Mouse (Mus musculus): ENCODE data around the gene Clic6. TPM values are rescaled to one million over a fixed set of nuclear protein-coding genes. Genes with fewer than 3 reads are reported as not detected.

Clic6 gene
- polyA plus RNA-seq, 1 experiment from 2014 or later: 1.5 TPM

GRCm38 (mm10) chr16:92523351-92523750, 37.8 kb downstream of the Clic6 start:
- no peak for ATAC-seq (replicated peaks; ENCODE audit: low FRiP score)

GRCm38 (mm10) chr16:92524651-92525050, 39.1 kb downstream of the Clic6 start:
- ATAC-seq (replicated peaks; ENCODE audit: low FRiP score): no peak
- no peaks in the 10 kb centered on the region for H3K9me3 ChIP-seq (ENCODE audit: control insufficient read depth, low read length)
- DNase-seq (ENCODE audit: low spot score): no peak
- H3K36me3 ChIP-seq (ENCODE audit: control insufficient read depth, insufficient read depth, low read length): no peaks in the 10 kb centered on the region
- 69% methylated on average over 8 of the region's 8 CpGs for WGBS
- H3K27ac ChIP-seq (ENCODE audit: low read depth, low read length): no peak overlapping the region
- H3K4me3 ChIP-seq (ENCODE audit: low read depth, low read length): no peak overlapping the region
- no peaks in the 10 kb centered on the region for H3K4me1 ChIP-seq (replicated peaks; ENCODE audit: control insufficient read depth, insufficient read depth, low read length)
- H3K27me3 ChIP-seq (replicated peaks; ENCODE audit: control insufficient read depth, insufficient read depth, low read length): no peaks in the 10 kb centered on the region
- H3K4me2 ChIP-seq: no peak overlapping the region
- no peak overlapping the region for H3K9ac ChIP-seq (ENCODE audit: low read depth, low read length)

More at GRCm38 (mm10) chr16:92523351-92523750, 37.8 kb downstream of the Clic6 start:
- Histone ChIP-seq H3K9me3 (ENCODE audit: control insufficient read depth, low read length) (no peaks in the 10 kb centered on the region), H3K4me2 (no peak overlapping the region), H3K4me3 (ENCODE audit: low read depth, low read length) (no peak overlapping the region), H3K27me3 (replicated peaks; ENCODE audit: control insufficient read depth, insufficient read depth, low read length) (no peaks in the 10 kb centered on the region), H3K36me3 (ENCODE audit: control insufficient read depth, insufficient read depth, low read length) (no peaks in the 10 kb centered on the region), H3K27ac (ENCODE audit: low read depth, low read length) (no peak overlapping the region), H3K4me1 (replicated peaks; ENCODE audit: control insufficient read depth, insufficient read depth, low read length) (no peaks in the 10 kb centered on the region; the same call in 1 of the 2 replicates), H3K9ac (ENCODE audit: low read depth, low read length) (no peak overlapping the region)
- WGBS: 82% methylated on average over 8 of the region's 8 CpGs
- DNase-seq (ENCODE audit: low spot score): no peak

- no peaks in the 10 kb centered on the region for H3K27me3 ChIP-seq (replicated peaks; ENCODE audit: control insufficient read depth, insufficient read depth, low read length)
- no peak overlapping the region for H3K4me3 ChIP-seq (ENCODE audit: low read depth, low read length)
- no peaks in the 10 kb centered on the region for H3K4me1 ChIP-seq (replicated peaks; ENCODE audit: control insufficient read depth, insufficient read depth, low read length)
- DNase-seq (ENCODE audit: low spot score): no peak
- H3K9ac ChIP-seq (ENCODE audit: low read depth, low read length): no peak overlapping the region
- no peaks in the 10 kb centered on the region for H3K36me3 ChIP-seq (ENCODE audit: control insufficient read depth, insufficient read depth, low read length)
- H3K27ac ChIP-seq (ENCODE audit: low read depth, low read length): no peak overlapping the region
- no peak for ATAC-seq (replicated peaks; ENCODE audit: low FRiP score)
- no peak overlapping the region for H3K4me2 ChIP-seq
- H3K9me3 ChIP-seq (ENCODE audit: control insufficient read depth, low read length): no peaks in the 10 kb centered on the region; the same call in 1 of the 2 replicates
- WGBS: 86% methylated on average over 10 of the region's 10 CpGs
Measured at GRCm38 (mm10) chr16:92525919-92526318, 40.4 kb downstream of the Clic6 start.

GRCm38 (mm10) chr16:92535258-92535657, 49.7 kb downstream of the Clic6 start:
- WGBS: 55% methylated on average over 2 of the region's 2 CpGs
- Histone ChIP-seq H3K4me1 (replicated peaks; ENCODE audit: control insufficient read depth, insufficient read depth, low read length) (no peaks in the 10 kb centered on the region), H3K27me3 (replicated peaks; ENCODE audit: control insufficient read depth, insufficient read depth, low read length) (no peaks in the 10 kb centered on the region), H3K36me3 (ENCODE audit: control insufficient read depth, insufficient read depth, low read length) (no peaks in the 10 kb centered on the region), H3K9me3 (ENCODE audit: control insufficient read depth, low read length) (no peaks in the 10 kb centered on the region; the same call in 1 of the 2 replicates), H3K27ac (ENCODE audit: low read depth, low read length) (no peak overlapping the region), H3K9ac (ENCODE audit: low read depth, low read length) (no peak overlapping the region), H3K4me3 (ENCODE audit: low read depth, low read length) (no peak overlapping the region), H3K4me2 (no peak overlapping the region)
- ATAC-seq (replicated peaks; ENCODE audit: low FRiP score): no peak
- DNase-seq (ENCODE audit: low spot score): no peak

- ATAC-seq (replicated peaks; ENCODE audit: low FRiP score): no peak
- Histone ChIP-seq H3K9ac (ENCODE audit: low read depth, low read length) (no peak overlapping the region), H3K36me3 (ENCODE audit: control insufficient read depth, insufficient read depth, low read length) (no peaks in the 10 kb centered on the region), H3K27ac (ENCODE audit: low read depth, low read length) (no peak overlapping the region), H3K4me1 (replicated peaks; ENCODE audit: control insufficient read depth, insufficient read depth, low read length) (no peaks in the 10 kb centered on the region), H3K27me3 (replicated peaks; ENCODE audit: control insufficient read depth, insufficient read depth, low read length) (no peaks in the 10 kb centered on the region), H3K4me2 (no peak overlapping the region), H3K4me3 (ENCODE audit: low read depth, low read length) (no peak overlapping the region), H3K9me3 (ENCODE audit: control insufficient read depth, low read length) (no peaks in the 10 kb centered on the region)
- no peak for DNase-seq (ENCODE audit: low spot score)
- 83% methylated on average over 6 of the region's 6 CpGs for WGBS
Measured at GRCm38 (mm10) chr16:92538356-92538755, 52.8 kb downstream of the Clic6 start.

GRCm38 (mm10) chr16:92544264-92544663, 58.7 kb downstream of the Clic6 start:
- H3K27me3 ChIP-seq (replicated peaks; ENCODE audit: control insufficient read depth, insufficient read depth, low read length): no peaks in the 10 kb centered on the region
- no peak overlapping the region for H3K27ac ChIP-seq (ENCODE audit: low read depth, low read length)
- H3K36me3 ChIP-seq (ENCODE audit: control insufficient read depth, insufficient read depth, low read length): no peaks in the 10 kb centered on the region
- no peaks in the 10 kb centered on the region for H3K4me1 ChIP-seq (replicated peaks; ENCODE audit: control insufficient read depth, insufficient read depth, low read length)
- H3K9me3 ChIP-seq (ENCODE audit: control insufficient read depth, low read length): no peaks in the 10 kb centered on the region
- DNase-seq (ENCODE audit: low spot score) (no peak), ATAC-seq (replicated peaks; ENCODE audit: low FRiP score) (no peak)
- H3K9ac ChIP-seq (ENCODE audit: low read depth, low read length): no peak overlapping the region
- WGBS: 46% methylated on average over 1 of the region's 1 CpGs
- no peak overlapping the region for H3K4me2 ChIP-seq
- no peak overlapping the region for H3K4me3 ChIP-seq (ENCODE audit: low read depth, low read length)

GRCm38 (mm10) chr16:92548651-92549050, 63.1 kb downstream of the Clic6 start:
- Histone ChIP-seq H3K4me3 (ENCODE audit: low read depth, low read length) (no peak overlapping the region), H3K4me1 (replicated peaks; ENCODE audit: control insufficient read depth, insufficient read depth, low read length) (no peaks in the 10 kb centered on the region), H3K27me3 (replicated peaks; ENCODE audit: control insufficient read depth, insufficient read depth, low read length) (peaks cover 8% of the 10 kb centered on the region; the same call in 1 of the 2 replicates), H3K4me2 (no peak overlapping the region), H3K9me3 (ENCODE audit: control insufficient read depth, low read length) (no peaks in the 10 kb centered on the region), H3K27ac (ENCODE audit: low read depth, low read length) (no peak overlapping the region), H3K36me3 (ENCODE audit: control insufficient read depth, insufficient read depth, low read length) (no peaks in the 10 kb centered on the region), H3K9ac (ENCODE audit: low read depth, low read length) (no peak overlapping the region)
- no peak for ATAC-seq (replicated peaks; ENCODE audit: low FRiP score)
- 89% methylated on average over 9 of the region's 9 CpGs for WGBS
- no peak for DNase-seq (ENCODE audit: low spot score)

- Histone ChIP-seq H3K4me1 (replicated peaks; ENCODE audit: control insufficient read depth, insufficient read depth, low read length) (no peaks in the 10 kb centered on the region), H3K27me3 (replicated peaks; ENCODE audit: control insufficient read depth, insufficient read depth, low read length) (peaks cover 8% of the 10 kb centered on the region; the same call in 1 of the 2 replicates), H3K27ac (ENCODE audit: low read depth, low read length) (no peak overlapping the region), H3K4me2 (no peak overlapping the region), H3K9me3 (ENCODE audit: control insufficient read depth, low read length) (no peaks in the 10 kb centered on the region), H3K4me3 (ENCODE audit: low read depth, low read length) (no peak overlapping the region), H3K36me3 (ENCODE audit: control insufficient read depth, insufficient read depth, low read length) (no peaks in the 10 kb centered on the region), H3K9ac (ENCODE audit: low read depth, low read length) (no peak overlapping the region)
- DNase-seq (ENCODE audit: low spot score): no peak
- WGBS: 79% methylated on average over 13 of the region's 13 CpGs
- no peak for ATAC-seq (replicated peaks; ENCODE audit: low FRiP score)
Measured at GRCm38 (mm10) chr16:92551266-92552105, 66.0 kb downstream of the Clic6 start.

- DNase-seq (ENCODE audit: low spot score) (no peak), ATAC-seq (replicated peaks; ENCODE audit: low FRiP score) (no peak)
- Histone ChIP-seq H3K9me3 (ENCODE audit: control insufficient read depth, low read length) (no peaks in the 10 kb centered on the region), H3K4me3 (ENCODE audit: low read depth, low read length) (no peak overlapping the region), H3K27ac (ENCODE audit: low read depth, low read length) (no peak overlapping the region), H3K27me3 (replicated peaks; ENCODE audit: control insufficient read depth, insufficient read depth, low read length) (peaks cover 8% of the 10 kb centered on the region; the same call in 1 of the 2 replicates), H3K9ac (ENCODE audit: low read depth, low read length) (no peak overlapping the region), H3K36me3 (ENCODE audit: control insufficient read depth, insufficient read depth, low read length) (no peaks in the 10 kb centered on the region), H3K4me2 (no peak overlapping the region), H3K4me1 (replicated peaks; ENCODE audit: control insufficient read depth, insufficient read depth, low read length) (no peaks in the 10 kb centered on the region)
- 71% methylated on average over 9 of the region's 9 CpGs for WGBS
Measured at GRCm38 (mm10) chr16:92552106-92552382, 66.5 kb downstream of the Clic6 start.
